Mouse (Mus musculus): ENCODE data around the gene Mul1. TPM values are rescaled to one million over a fixed set of nuclear protein-coding genes. Genes with fewer than 3 reads are reported as not detected.
A peak's percentile ranks its signal among the peaks of the same experiment; 100 is the strongest.
"Not testable (repeated sequence)": the region's sequence is repeated elsewhere in the genome, so short reads cannot be mapped to it uniquely, and the experiment has no call there.

Gene Mul1
- polyA plus RNA-seq, 1 experiment from 2014 or later = 18.3 TPM

DNA sequence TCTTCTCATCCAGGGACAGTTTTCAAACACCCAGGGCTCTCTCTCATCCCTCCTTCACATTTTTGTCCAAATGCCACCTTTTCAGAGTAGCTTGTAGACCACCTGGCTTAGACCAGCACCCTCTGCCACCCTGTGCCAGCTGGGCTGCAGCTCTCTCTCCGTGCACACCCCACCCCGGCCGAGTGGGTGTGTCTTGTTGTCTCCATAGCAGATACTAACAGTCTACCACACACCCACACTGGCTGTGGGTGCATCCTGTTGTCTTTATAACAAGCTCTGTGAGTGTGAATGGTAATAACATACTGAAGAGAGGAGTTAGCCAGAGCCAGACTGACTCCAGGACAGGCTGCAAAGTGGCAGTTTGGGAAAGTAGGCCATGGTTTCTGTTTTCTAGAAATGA is 18.5 kb upstream of the Mul1 start:
- 66% methylated on average over 3 of the region's 3 CpGs for WGBS

DNA sequence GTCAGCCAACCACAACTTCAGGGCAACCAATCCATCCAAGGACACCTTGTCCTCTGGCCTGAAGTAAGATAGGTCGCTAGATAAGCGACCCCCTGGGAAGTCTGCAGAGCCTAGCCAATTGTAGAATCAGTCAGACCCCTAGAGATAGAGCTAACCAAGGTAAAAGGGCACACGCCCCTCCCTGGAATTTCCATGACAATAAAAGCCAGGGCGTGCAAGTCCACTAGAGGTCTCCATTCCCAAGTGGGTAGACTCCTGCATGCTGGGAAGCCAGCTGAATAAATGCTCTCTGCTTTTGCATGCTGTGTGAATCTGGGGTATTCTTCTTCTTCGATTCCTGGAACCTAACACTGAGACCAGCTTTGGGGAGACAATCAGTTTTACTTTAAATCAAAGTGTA is 18.1 kb upstream of the Mul1 start:
- no peaks in the 10 kb centered on the region; the same call in 1 of the 2 replicates for H3K27me3 ChIP-seq
- 0 out of 2 replicates have a peak, but pooled peaks cover 5% of the 10 kb centered on the region for H3K4me1 ChIP-seq
- H3K4me3 ChIP-seq = no peak overlapping the region
- H3K36me3 ChIP-seq = no peaks in the 10 kb centered on the region
- H3K9me3 ChIP-seq = no peaks in the 10 kb centered on the region
- no peak for ATAC-seq (ENCODE audit: borderline replicate concordance, extremely low read depth, low FRiP score, low TSS enrichment)
- WGBS = 59% methylated on average over 5 of the region's 5 CpGs
- no peak overlapping the region for H3K4me2 ChIP-seq
- H3K9ac ChIP-seq = no peak overlapping the region
- H3K27ac ChIP-seq = no peak overlapping the region

More for the DNA sequence above, 18.5 kb upstream of the Mul1 start:
- no peak overlapping the region for H3K27ac ChIP-seq
- no peak overlapping the region for H3K4me2 ChIP-seq
- no peaks in the 10 kb centered on the region for H3K36me3 ChIP-seq
- no peaks in the 10 kb centered on the region for H3K9me3 ChIP-seq
- H3K9ac ChIP-seq = no peak overlapping the region
- 0 out of 2 replicates have a peak, but pooled peaks cover 5% of the 10 kb centered on the region for H3K4me1 ChIP-seq
- no peaks in the 10 kb centered on the region; the same call in 1 of the 2 replicates for H3K27me3 ChIP-seq
- no peak for ATAC-seq (ENCODE audit: borderline replicate concordance, extremely low read depth, low FRiP score, low TSS enrichment)
- H3K4me3 ChIP-seq = no peak overlapping the region

DNA sequence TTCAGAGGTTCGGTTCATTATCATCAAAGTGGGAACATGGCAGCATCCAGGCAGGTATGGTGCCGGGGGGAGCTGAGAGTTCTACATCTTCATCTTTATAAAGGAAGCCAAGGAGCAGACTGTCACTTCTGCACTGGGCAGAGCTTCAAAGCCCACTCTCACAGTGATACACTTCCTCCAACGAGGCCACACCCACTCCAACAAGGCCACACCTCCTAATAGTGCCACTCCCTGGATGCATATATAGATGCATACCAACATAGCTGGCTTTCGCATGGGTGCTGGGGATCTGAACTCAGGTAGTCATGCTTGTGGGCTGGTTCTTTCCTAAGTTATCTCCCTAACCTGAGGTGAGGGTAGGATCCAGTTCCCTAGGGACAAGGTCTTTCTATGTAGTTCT is 16.6 kb upstream of the Mul1 start:
- Histone ChIP-seq H3K4me2 (no peak overlapping the region), H3K4me3 (no peak overlapping the region), H3K27ac (no peak overlapping the region), H3K27me3 (no peaks in the 10 kb centered on the region; the same call in 1 of the 2 replicates), H3K9me3 (no peaks in the 10 kb centered on the region), H3K4me1 (0 out of 2 replicates have a peak, but pooled peaks cover 5% of the 10 kb centered on the region), H3K9ac (no peak overlapping the region), H3K36me3 (no peaks in the 10 kb centered on the region)
- ATAC-seq (ENCODE audit: borderline replicate concordance, extremely low read depth, low FRiP score, low TSS enrichment) = no peak
- WGBS = 74% methylated on average over 4 of the region's 4 CpGs

DNA sequence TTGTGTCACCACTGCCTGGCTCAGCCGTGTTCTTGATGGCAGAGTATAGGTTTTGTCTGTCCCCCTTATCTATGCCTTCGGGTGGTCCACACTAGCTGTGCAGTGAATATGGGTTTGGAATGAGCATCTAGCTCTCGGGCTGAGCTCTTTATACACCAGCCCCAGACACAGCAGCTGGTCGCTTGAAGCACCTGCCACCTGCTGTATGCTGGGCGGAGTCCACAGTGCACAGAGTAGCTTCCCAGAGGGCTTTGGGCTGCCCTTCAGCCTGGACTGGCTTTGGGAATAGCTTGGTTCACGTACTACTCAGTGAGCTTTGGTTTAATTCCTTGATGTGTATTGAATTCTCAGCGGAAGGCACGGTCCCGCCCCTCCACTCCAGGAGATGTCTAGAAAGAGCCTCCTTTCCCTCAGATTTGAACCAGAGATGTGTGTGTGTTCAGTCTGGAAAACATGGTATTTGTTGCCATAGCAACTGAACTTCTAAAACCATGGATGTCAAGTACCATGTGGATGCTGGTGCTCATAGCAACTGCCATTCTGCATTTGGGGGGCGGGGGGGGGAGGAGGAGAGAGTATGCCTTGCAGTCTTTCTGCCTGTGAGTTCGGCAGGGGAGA is 16.0 kb upstream of the Mul1 start:
- 0 out of 2 replicates have a peak, but pooled peaks cover 5% of the 10 kb centered on the region for H3K4me1 ChIP-seq
- ATAC-seq (ENCODE audit: borderline replicate concordance, extremely low read depth, low FRiP score, low TSS enrichment) = no peak
- no peaks in the 10 kb centered on the region; the same call in 1 of the 2 replicates for H3K27me3 ChIP-seq
- no peak overlapping the region for H3K9ac ChIP-seq
- H3K27ac ChIP-seq = no peak overlapping the region
- no peak overlapping the region for H3K4me3 ChIP-seq
- H3K9me3 ChIP-seq = no peaks in the 10 kb centered on the region
- 46% methylated on average over 11 of the region's 11 CpGs for WGBS
- H3K4me2 ChIP-seq = no peak overlapping the region
- H3K36me3 ChIP-seq = no peaks in the 10 kb centered on the region

DNA sequence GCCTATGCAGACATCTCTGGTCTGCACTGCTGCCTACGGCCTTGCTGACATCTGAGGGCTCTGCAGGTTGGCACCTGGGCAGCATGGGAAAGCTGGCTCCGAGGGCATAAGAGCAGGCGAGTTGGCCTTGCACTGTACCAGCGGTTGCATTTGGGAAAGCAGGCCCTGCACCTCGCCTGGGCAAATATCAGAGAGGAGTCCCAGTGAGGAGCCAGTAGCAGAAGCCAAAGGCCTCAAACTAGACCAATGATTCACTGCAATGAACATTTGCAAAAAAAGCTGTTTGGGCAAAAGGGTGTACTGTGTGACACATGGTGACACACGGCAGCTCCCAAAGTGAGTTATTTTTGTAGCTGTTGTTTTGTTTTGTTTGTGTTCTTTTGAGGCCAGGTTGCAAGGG is 9.4 kb upstream of the Mul1 start:
- WGBS = 75% methylated on average over 6 of the region's 6 CpGs
- H3K4me2 ChIP-seq = no peak overlapping the region
- no peaks in the 10 kb centered on the region for H3K9me3 ChIP-seq
- no peaks in the 10 kb centered on the region for H3K27me3 ChIP-seq
- no peak overlapping the region for H3K27ac ChIP-seq
- no peaks in the 10 kb centered on the region for H3K36me3 ChIP-seq
- H3K4me1 ChIP-seq = 0 out of 2 replicates have a peak, but pooled peaks cover 3% of the 10 kb centered on the region
- no peak for ATAC-seq (ENCODE audit: borderline replicate concordance, extremely low read depth, low FRiP score, low TSS enrichment)
- no peak overlapping the region for H3K4me3 ChIP-seq
- H3K9ac ChIP-seq = no peak overlapping the region

DNA sequence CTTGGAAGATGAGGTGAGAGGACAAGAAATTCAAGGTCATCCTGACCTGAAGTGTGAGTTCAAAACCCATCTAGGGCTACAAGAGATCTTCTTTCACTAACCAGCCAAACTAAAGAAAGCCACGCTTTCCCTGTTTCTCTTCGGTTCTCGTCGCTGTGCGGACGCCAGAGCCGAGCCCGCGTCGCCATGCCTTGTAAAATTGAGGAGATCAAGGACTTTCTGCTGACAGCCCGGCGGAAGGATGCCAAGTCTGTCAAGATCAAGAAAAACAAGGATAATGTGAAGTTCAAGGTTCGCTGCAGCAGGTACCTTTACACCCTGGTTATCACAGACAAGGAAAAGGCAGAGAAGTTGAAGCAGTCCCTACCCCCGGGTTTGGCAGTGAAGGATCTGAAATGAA is 8.9 kb upstream of the Mul1 start:
- H3K27ac ChIP-seq; H3K4me2 ChIP-seq; H3K4me3 ChIP-seq; H3K9ac ChIP-seq; H3K36me3 ChIP-seq; H3K9me3 ChIP-seq; H3K27me3 ChIP-seq; ATAC-seq (ENCODE audit: borderline replicate concordance, extremely low read depth, low FRiP score, low TSS enrichment); H3K4me1 ChIP-seq: not testable (repeated sequence)
- WGBS = 84% methylated on average over 14 of the region's 14 CpGs

DNA sequence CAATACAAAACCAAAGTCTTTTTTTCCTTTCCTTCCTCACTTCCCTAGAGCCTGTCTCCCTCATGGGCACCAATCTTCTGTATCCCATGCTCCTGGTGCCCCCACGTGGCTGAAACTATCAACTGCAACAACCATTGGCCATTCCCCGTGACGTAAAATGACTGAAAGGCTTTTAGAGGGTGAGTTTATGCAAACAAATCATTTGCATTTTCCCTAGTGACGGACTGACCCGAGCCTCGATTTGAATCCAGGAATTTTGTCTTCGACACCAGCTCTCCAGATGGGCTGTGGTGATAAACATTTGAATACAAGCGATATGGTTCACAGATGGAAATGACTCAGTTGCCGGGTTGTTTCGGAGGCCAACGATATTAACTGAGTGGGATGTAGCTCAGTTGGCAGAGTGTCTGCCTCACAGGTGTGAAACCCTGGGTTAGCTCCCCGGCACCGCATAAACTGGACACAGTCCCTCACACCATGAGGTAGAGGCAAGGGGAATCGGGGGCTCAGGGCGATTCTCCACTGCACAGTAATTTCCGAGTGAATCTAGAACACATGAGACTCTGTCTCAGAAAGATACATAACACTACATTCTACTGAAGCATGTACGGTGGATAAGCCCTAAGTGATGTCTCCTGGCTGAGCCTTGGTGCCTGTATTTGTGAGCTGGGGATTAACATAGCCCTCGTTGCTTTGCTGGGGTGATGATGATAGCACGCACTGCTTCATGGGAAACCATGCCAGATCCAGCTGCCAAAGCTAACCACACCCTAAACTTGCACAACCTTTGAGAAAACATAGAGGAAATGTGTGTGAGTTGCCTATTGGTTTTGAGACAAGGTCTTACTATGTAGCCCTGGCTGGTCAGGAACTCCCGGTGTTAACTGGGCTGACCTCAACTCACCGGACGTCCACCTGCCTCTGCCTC is 7.4 kb upstream of the Mul1 start:
- 0 out of 2 replicates have a peak, but pooled peaks cover 3% of the 10 kb centered on the region for H3K4me1 ChIP-seq
- H3K4me3 ChIP-seq = no peak overlapping the region
- H3K27ac ChIP-seq = no peak overlapping the region
- 37% methylated on average over 22 of the region's 22 CpGs for WGBS
- no peaks in the 10 kb centered on the region for H3K36me3 ChIP-seq
- no peak overlapping the region for H3K9ac ChIP-seq
- peaks cover 3% of the 10 kb centered on the region; the same call in 1 of the 2 replicates for H3K27me3 ChIP-seq
- no peak for ATAC-seq (ENCODE audit: borderline replicate concordance, extremely low read depth, low FRiP score, low TSS enrichment)
- peak overlapping the region; percentile 25 for H3K4me2 ChIP-seq
- H3K9me3 ChIP-seq = no peaks in the 10 kb centered on the region

DNA sequence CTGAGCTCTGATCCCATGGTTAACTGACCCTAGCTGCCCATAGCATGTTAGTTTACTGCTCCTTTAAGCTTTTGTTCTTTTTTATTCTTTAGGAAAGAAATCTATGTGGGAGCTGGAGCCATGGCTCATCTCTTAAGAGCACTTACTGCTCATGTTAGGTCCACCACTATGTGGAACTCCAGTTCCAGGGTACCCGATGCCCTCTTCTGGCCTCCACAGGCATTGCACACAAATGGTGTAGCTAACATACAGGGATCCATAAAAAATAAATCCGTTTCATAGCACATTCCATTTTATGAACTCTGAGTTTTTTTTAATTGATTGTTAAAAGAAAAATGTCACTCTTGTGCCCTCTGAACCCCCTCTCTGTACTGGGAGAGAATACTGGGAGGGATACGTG is 4.7 kb upstream of the Mul1 start:
- 35% methylated on average over 3 of the region's 3 CpGs for WGBS

DNA sequence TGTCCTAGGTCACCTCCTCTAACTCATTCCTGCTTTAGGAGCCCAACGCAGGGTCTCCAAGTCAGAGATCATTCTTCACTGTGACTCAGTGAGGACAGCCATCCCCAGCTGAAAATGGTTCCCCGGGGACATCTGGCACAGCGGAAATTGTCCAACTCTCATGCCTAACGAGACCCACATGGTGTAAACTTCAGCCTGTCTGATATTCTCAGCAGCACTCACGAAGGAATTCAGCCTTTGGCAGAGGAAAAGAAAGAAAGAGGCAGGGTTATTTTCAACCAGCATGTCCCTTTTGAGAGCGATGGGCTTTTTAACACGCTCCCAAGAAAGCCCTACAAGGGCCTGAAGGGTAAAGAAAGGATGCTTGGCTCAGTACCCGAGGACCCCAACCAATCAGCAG is 3.1 kb upstream of the Mul1 start:
- no peak for ATAC-seq (ENCODE audit: borderline replicate concordance, extremely low read depth, low FRiP score, low TSS enrichment)
- Histone ChIP-seq H3K36me3 (no peaks in the 10 kb centered on the region), H3K9ac (no peak overlapping the region), H3K27ac (peak overlapping the region; percentile 43), H3K9me3 (no peaks in the 10 kb centered on the region), H3K4me3 (no peak overlapping the region), H3K4me2 (no peak overlapping the region), H3K4me1 (peaks cover 16% of the 10 kb centered on the region), H3K27me3 (peaks cover 3% of the 10 kb centered on the region; the same call in 1 of the 2 replicates)
- 43% methylated on average over 8 of the region's 8 CpGs for WGBS

More for the DNA sequence above, 4.7 kb upstream of the Mul1 start:
- Histone ChIP-seq H3K9me3 (no peaks in the 10 kb centered on the region), H3K27me3 (peaks cover 3% of the 10 kb centered on the region; the same call in 1 of the 2 replicates), H3K4me3 (no peak overlapping the region), H3K4me1 (peaks cover 9% of the 10 kb centered on the region; the same call in 1 of the 2 replicates), H3K4me2 (no peak overlapping the region), H3K9ac (no peak overlapping the region), H3K36me3 (no peaks in the 10 kb centered on the region), H3K27ac (no peak overlapping the region)
- no peak for ATAC-seq (ENCODE audit: borderline replicate concordance, extremely low read depth, low FRiP score, low TSS enrichment)

DNA sequence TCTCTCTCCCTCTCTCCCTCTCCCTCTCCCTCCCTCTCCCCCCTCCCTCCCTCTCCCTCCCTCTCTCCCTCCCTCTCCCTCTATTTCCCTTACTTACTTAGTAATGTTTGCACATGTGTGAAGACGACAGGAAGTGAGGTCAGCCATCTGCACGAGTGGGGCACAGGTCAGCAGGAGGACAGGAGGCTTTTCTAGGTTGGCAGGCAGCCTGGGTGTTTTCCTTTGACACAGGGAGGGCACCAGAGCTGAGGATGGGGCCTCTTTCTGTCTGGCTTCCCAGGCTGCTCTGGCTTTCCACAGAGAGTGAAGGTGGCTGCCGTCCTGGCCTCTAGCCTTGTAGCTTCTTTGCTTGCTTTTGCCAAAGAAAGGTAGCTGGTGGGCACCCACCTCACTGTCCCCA is 5.6 kb downstream of the Mul1 start:
- 23% methylated on average over 3 of the region's 3 CpGs for WGBS
- no peak overlapping the region for H3K4me2 ChIP-seq
- no peak overlapping the region for H3K27ac ChIP-seq
- H3K9me3 ChIP-seq = no peaks in the 10 kb centered on the region
- peaks cover 46% of the 10 kb centered on the region for H3K36me3 ChIP-seq
- H3K4me3 ChIP-seq = no peak overlapping the region
- H3K9ac ChIP-seq = no peak overlapping the region
- ATAC-seq (ENCODE audit: borderline replicate concordance, extremely low read depth, low FRiP score, low TSS enrichment) = no peak
- 0 out of 2 replicates have a peak, but pooled peaks cover 4% of the 10 kb centered on the region for H3K27me3 ChIP-seq
- peaks cover 6% of the 10 kb centered on the region for H3K4me1 ChIP-seq

DNA sequence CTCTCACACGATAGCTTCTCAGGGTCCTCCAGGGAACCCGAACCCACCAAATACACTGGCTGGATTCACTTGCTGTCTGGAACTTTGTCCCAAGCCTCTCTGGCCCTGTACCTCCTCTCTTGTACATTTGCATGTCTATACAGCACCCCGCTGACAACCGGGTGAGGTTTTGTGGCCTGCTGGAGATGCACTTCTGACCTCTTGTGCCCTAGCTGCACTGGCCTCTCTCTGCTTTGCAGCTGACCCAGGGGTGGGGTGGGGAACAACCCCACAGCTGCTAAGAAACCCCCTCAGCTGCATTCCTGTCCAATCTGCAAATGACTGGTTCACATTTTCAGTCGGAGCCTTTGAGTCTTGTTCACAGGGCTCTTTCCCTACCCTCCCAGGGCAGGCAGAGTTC is 10.5 kb downstream of the Mul1 start:
- WGBS = 27% methylated on average over 5 of the region's 5 CpGs

DNA sequence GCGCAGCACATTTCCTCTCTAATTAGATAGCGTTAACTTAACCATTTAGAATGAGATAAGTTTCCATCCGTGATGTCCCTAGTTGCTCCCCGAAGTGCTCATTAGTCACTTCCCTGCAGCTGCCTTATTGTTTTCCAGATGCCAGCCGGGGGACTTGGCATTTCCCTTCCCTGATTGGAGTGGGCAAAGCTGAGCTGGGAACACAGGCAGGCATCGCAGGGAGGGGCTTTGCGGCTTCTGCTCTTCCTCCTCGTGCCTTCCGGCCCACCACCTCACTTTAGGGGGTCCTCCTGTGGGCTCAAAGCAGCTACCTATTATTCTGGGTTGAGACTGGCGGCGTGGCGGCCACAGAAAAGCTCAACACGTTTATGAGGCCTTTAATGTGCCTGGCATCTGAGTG is 12.5 kb downstream of the Mul1 start:
- H3K9ac ChIP-seq = no peak overlapping the region
- no peaks in the 10 kb centered on the region for H3K4me1 ChIP-seq
- H3K27me3 ChIP-seq = peaks cover 6% of the 10 kb centered on the region; the same call in 1 of the 2 replicates
- WGBS = 23% methylated on average over 13 of the region's 13 CpGs
- no peak overlapping the region for H3K4me3 ChIP-seq
- H3K4me2 ChIP-seq = no peak overlapping the region
- ATAC-seq (ENCODE audit: borderline replicate concordance, extremely low read depth, low FRiP score, low TSS enrichment) = no peak
- H3K9me3 ChIP-seq = no peaks in the 10 kb centered on the region
- 0 out of 2 replicates have a peak, but pooled peaks cover 2% of the 10 kb centered on the region for H3K36me3 ChIP-seq
- no peak overlapping the region for H3K27ac ChIP-seq

More for the DNA sequence above, 10.5 kb downstream of the Mul1 start:
- Histone ChIP-seq H3K4me2 (no peak overlapping the region), H3K27me3 (0 out of 2 replicates have a peak, but pooled peaks cover 6% of the 10 kb centered on the region), H3K4me3 (no peak overlapping the region), H3K9ac (no peak overlapping the region), H3K4me1 (no peaks in the 10 kb centered on the region), H3K27ac (no peak overlapping the region), H3K36me3 (peaks cover 18% of the 10 kb centered on the region; the same call in 1 of the 2 replicates), H3K9me3 (no peaks in the 10 kb centered on the region)
- ATAC-seq (ENCODE audit: borderline replicate concordance, extremely low read depth, low FRiP score, low TSS enrichment) = no peak

All from lung, embryonic 15.5 days (tissue).